Mouse (Mus musculus): ENCODE results near the gene Zfp668. TPM values are rescaled to one million over a fixed set of nuclear protein-coding genes. Genes with fewer than 3 reads are reported as not detected.

The Zfp668 gene
- total RNA-seq, 2 experiments from 2014 or later, result 6.3 to 7.7 TPM

Other genes starting within 250 kb of the Zfp668 start
- 100 to 1,000 TPM in 1 of 2 experiments, 10 to 100 TPM in 1; 63.6 to 103 TPM for gene Bcl7c, start 167.9 kb downstream of the Zfp668 start, total RNA-seq (2021)
- 1 to 10 TPM; 3.2 to 4.2 TPM for gene Ctf1, start 164.1 kb downstream of the Zfp668 start, total RNA-seq (2021)
- gene Ctf2, start 144.7 kb downstream of the Zfp668 start, total RNA-seq (2021), result not detected
- gene Fbxl19, start 132.3 kb downstream of the Zfp668 start, total RNA-seq (2021), result 10 to 100 TPM; 13.1 to 13.7 TPM
- gene Orai3, start 107.0 kb downstream of the Zfp668 start, total RNA-seq (2021), result 10 to 100 TPM; 27.7 to 36.3 TPM
- 10 to 100 TPM; 36.0 TPM for gene Setd1a, start 100.2 kb downstream of the Zfp668 start, total RNA-seq (2021)
- gene Gm49388, start 91.2 kb downstream of the Zfp668 start, total RNA-seq (2021), result 1 to 10 TPM; 4.1 to 6.6 TPM
- 10 to 100 TPM; 30.0 to 53.3 TPM for gene Hsd3b7, start 76.2 kb downstream of the Zfp668 start, total RNA-seq (2021)
- gene Stx4a, start 52.5 kb downstream of the Zfp668 start, total RNA-seq (2021), result 100 to 1,000 TPM in 1 of 2 experiments, 10 to 100 TPM in 1; 92.5 to 108 TPM
- gene Stx1b, start 52.3 kb downstream of the Zfp668 start, total RNA-seq (2021), result 1 to 10 TPM; 4.4 to 4.5 TPM
- 10 to 100 TPM; 30.0 to 31.2 TPM for gene Zfp646, start 607 bp downstream of the Zfp668 start, total RNA-seq (2021)
- 1 to 10 TPM in 1 of 2 experiments, under 1 TPM in 1; 0.49 to 1.7 TPM for gene Prss53, start 14.1 kb upstream of the Zfp668 start, total RNA-seq (2021)
- not detected for gene Gm21974, start 18.6 kb upstream of the Zfp668 start, total RNA-seq (2021)
- 10 to 100 TPM; 61.5 to 65.8 TPM for gene Vkorc1, start 18.8 kb upstream of the Zfp668 start, total RNA-seq (2021)
- gene Bckdk, start 27.3 kb upstream of the Zfp668 start, total RNA-seq (2021), result 100 to 1,000 TPM; 101 to 115 TPM
- gene Kat8, start 35.7 kb upstream of the Zfp668 start, total RNA-seq (2021), result 10 to 100 TPM; 25.9 to 27.9 TPM
- gene Prss8, start 53.3 kb upstream of the Zfp668 start, total RNA-seq (2021), result not detected
- gene Prss36, start 69.9 kb upstream of the Zfp668 start, total RNA-seq (2021), result 10 to 100 TPM in 1 of 2 experiments, 1 to 10 TPM in 1; 6.7 to 10.7 TPM
- 100 to 1,000 TPM; 170 to 229 TPM for gene Fus, start 90.6 kb upstream of the Zfp668 start, total RNA-seq (2021)
- gene Pycard, start 117.0 kb upstream of the Zfp668 start, total RNA-seq (2021), result 1 to 10 TPM; 3.6 to 5.4 TPM
- gene Trim72, start 127.1 kb upstream of the Zfp668 start, total RNA-seq (2021), result under 1 TPM in 1 of 2 experiments, not detected in 1; 0.20 TPM
- gene Itgam, start 185.8 kb upstream of the Zfp668 start, total RNA-seq (2021), result 1 to 10 TPM; 4.4 to 7.8 TPM
- gene Gm49368, start 185.9 kb upstream of the Zfp668 start, total RNA-seq (2021), result not detected